Mouse (Mus musculus) erythroblast, adult 5-6 weeks (primary cell): Measurements from ENCODE around the gene Map2k1. TPM values are rescaled to one million over a fixed set of nuclear protein-coding genes. Genes with fewer than 3 reads are reported as not detected.

ENCODE experiments used
- ATAC-seq: replicated peaks from 2 replicates; pipeline ENCODE4 v1.8.0; 2016; ENCODE audit warnings: moderate number of reproducible peaks, mild to moderate bottlenecking, moderate TSS enrichment, inconsistent platforms; ENCODE audit not compliant: poor library complexity, low FRiP score, severe bottlenecking
- total RNA-seq, 2 experiments: library from RNA; stranded (forward) in 1 of 2; stranded (reverse) in 1 of 2; fragments of 150-400 nt in 1 of 2; fragments of 200-764, 138-1000 nt in 1 of 2; gene quantifications; 2 replicates each; pipeline versions ENCODE4 v1.2.3 to v1.2.4; 2015 to 2017; ENCODE audit warnings: low replicate concordance in 2 of 2

Gene Map2k1
- total RNA-seq, 2 experiments from 2014 or later = 12.5 to 18.9 TPM

- peak; percentile 32 for ATAC-seq
Observed at GRCm38 (mm10) chr9:64252591-64253020, 825 bp downstream of the Map2k1 start.

- no peak for ATAC-seq
Observed at GRCm38 (mm10) chr9:64250111-64250730, 3.2 kb downstream of the Map2k1 start.

- no peak for ATAC-seq
Observed at GRCm38 (mm10) chr9:64249371-64249770, 4.1 kb downstream of the Map2k1 start.

- ATAC-seq = no peak
Observed at GRCm38 (mm10) chr9:64242381-64242831, 11.0 kb downstream of the Map2k1 start.

GRCm38 (mm10) chr9:64240681-64241080, 12.8 kb downstream of the Map2k1 start:
- ATAC-seq = no peak

- ATAC-seq = no peak
Observed at GRCm38 (mm10) chr9:64240116-64240515, 13.3 kb downstream of the Map2k1 start.

- no peak for ATAC-seq
Observed at GRCm38 (mm10) chr9:64236056-64236455, 17.4 kb downstream of the Map2k1 start.

- ATAC-seq = no peak
Observed at GRCm38 (mm10) chr9:64234768-64235435, 18.5 kb downstream of the Map2k1 start, which contains the start of gene Uchl4. Gene Uchl4 (plus strand): TSS chr9:64235201.

GRCm38 (mm10) chr9:64233656-64234055, 19.8 kb downstream of the Map2k1 start:
- ATAC-seq = no peak

- no peak for ATAC-seq
Observed at GRCm38 (mm10) chr9:64232257-64232957, 21.0 kb downstream of the Map2k1 start.

- no peak for ATAC-seq
Observed at GRCm38 (mm10) chr9:64231674-64232073, 21.8 kb downstream of the Map2k1 start.

GRCm38 (mm10) chr9:64231171-64231570, 22.3 kb downstream of the Map2k1 start:
- ATAC-seq = no peak

- ATAC-seq = no peak
Observed at GRCm38 (mm10) chr9:64228972-64229371, 24.5 kb downstream of the Map2k1 start.

- ATAC-seq = no peak
Observed at GRCm38 (mm10) chr9:64227736-64228135, 25.7 kb downstream of the Map2k1 start.

GRCm38 (mm10) chr9:64225805-64226204, 27.6 kb downstream of the Map2k1 start:
- ATAC-seq = no peak

GRCm38 (mm10) chr9:64222098-64222497, 31.3 kb downstream of the Map2k1 start:
- ATAC-seq = no peak

GRCm38 (mm10) chr9:64221480-64221879, 32.0 kb downstream of the Map2k1 start:
- no peak for ATAC-seq

GRCm38 (mm10) chr9:64220603-64221002, 32.8 kb downstream of the Map2k1 start:
- no peak for ATAC-seq

GRCm38 (mm10) chr9:64219772-64220420, 33.5 kb downstream of the Map2k1 start:
- ATAC-seq = no peak

GRCm38 (mm10) chr9:64219305-64219704, 34.1 kb downstream of the Map2k1 start:
- ATAC-seq = no peak
